Mouse (Mus musculus) kidney, adult 18-20 months (tissue): ENCODE data around the gene Rogdi.

ENCODE experiments used
- DNase-seq: peaks from one replicate; pipeline ENCODE4 v3.0.0; 2021

Rogdi gene

DNA sequence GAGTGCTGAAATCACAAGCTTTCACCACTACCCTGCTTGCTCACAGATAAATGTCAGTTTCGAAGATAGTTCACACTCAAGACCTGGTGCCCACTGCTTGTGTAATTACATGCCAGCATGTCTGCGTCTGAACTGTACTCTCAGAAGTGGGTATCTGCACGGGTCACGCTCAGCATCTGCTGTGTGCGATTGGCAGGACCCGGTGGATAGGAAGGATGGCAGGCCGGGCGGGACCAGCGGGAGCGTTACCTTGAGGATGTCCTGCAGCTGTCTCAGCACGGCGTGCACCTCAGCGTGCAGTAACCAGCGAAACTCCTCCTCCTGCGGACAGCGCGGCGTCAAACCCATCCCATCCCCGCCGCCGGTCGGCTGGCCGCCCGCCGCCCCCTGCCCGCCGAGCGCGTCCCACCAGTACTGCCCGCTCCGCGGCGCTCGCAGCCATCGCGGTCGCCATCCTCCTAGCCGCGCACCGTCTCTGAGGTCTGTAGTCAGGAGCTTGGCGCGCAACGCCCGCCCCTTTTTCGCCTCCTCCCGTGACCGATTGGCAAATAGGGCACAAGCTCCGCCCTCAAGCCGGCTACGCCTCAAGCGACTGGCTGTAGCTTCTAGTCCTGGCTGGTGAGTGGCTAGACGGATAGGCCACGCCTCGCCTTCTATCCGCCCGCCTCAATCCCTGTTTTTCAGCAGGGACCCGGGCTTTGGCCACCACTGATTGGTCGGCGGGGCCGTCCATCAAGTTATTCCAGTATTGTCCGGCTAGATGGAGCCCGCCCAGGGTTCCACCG, at the start of gene Rogdi:
Gene Rogdi (minus strand): TSS at position 500 of the 785 bp plus-strand sequence.
- DNase-seq: peak; percentile 98

DNA sequence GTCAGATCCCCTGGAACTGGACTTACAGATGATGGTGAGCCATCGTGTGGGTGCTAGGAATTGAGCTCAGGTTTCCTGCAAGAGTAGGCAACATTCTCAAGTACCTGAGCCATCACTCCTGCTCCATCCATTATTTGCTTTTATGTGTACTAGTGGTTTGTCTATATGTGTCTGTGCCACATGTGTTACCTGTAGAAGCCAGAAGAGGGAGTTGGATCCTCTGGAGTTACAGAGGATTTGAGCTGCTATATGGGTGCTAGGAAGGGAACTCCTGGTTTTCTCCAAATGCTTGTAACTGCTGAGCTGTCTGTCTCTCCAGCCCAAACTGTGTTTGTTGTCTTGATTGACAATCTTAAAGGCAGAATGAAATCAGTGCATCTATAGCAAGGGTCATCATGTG, 44.8 kb upstream of the Rogdi start:
- no peak for DNase-seq

DNA sequence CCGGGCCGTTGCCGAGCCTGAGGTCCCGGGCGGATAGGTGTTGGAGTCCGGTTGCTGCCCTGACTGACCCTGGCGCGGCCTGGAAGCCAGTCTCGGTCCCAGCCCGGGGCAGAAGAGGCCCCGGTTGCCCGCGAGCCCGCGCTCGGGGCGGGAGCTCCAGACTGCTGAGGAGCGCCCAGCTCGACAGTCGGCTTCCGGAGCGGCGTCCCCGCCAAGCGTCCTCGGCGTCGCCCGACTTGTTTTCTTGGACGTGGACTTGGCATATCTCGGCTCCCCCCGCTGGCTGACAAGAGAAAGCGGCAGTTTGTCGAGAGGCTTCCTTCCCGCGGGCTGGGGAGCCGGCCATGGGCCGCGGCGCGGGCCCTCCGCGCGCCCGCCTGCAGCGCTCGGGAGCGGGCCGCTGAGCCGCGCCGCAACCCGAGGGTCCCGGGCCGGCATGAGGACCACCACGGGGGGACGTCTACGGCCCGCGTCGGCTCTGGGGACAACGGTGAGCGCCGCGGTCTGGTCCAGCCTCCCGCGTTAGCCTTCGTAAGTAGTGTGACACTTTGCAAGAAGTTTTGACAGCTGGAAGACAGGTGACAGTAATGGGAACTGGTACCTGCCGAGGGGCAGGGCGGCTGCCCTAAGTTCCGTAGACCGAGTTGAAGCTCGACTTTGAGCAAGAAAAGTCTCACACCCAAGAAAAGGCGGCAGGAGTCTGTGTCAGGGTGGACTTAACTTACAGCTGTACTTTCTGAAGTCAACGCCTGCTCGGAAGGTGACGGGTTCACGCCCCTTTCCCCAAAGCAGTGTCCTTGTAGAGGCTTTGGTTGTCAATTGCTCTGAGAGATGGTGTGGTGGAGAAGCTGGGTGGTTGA, 37.1 kb upstream of the Rogdi start:
- no peak for DNase-seq

DNA sequence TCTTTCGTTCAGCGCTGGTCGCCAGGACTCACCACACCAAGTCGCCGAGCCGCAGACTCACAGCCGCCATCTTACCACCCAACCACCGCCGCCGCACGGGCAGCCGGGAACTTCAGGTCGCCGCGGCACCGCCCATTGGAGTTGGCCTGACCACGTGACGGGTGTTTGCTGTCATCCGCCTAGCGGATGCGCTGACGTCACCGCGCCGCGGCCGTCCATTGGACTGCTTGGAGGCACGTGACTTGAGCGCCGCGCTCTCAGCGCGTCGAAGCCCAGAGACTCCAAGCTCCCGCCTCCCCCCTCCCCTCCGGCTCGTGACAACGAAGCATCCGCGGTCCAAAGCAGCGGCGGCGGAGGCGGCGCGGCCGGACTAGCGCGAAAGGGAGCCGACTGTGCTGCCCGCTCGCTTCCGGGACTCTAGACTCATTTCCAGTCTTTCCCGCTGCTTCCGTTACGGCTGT, 36.5 kb upstream of the Rogdi start, which contains the start of the genes Glyr1 and Ubn1:
Gene Glyr1 (minus strand): TSS at position 90 of the 461 bp plus-strand sequence.
Gene Ubn1 (plus strand): TSS at position 284 of the 461 bp plus-strand sequence.
- peak; percentile 99 for DNase-seq

DNA sequence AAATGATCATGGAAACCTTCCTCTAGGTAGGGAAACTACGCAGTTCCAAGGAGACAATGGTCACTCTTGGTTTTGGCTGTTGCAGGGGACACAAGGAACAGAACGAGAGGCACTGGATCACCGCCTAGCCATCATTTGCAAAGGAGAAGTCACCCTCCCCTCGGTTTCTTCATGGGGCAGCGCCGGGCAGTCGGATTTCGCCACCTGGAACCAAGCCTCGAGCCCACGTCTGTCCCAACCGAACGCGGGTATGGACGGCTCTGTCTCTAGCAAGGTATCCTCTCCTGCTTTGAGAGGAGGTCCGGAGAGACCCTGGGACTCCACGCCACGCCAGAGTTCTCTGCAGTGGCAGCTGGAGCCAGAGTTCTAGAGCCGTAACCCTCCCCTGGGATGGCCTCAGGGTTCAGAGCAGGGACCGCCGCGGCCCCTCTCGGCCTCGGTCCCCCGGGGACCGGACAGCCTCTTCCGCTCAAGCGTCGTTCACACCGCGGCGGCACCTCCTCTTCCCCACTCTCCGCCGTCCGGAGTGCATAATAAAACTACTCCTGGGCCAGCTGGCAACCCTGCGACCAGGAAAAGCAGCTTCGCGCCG, 35.9 kb upstream of the Rogdi start:
- DNase-seq: no peak

DNA sequence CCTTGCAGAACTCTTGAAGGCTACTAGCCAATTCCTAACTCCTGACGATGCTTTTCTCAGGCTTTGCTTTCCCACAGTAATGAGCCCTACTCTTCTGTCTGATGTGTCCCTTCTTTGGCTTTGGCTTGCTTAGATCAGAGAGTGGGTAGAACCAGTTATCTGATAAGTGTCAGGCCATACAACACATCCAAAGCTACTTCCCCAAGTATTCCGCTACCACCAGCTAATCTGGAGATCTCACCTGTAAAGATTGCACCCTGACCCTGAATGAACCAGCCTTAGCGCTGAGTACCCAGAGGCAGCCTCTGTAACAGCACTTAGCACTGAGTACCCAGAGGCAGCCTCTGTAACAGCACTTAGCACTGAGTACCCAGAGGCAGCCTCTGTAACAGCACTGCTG, 32.0 kb upstream of the Rogdi start:
- no peak for DNase-seq

DNA sequence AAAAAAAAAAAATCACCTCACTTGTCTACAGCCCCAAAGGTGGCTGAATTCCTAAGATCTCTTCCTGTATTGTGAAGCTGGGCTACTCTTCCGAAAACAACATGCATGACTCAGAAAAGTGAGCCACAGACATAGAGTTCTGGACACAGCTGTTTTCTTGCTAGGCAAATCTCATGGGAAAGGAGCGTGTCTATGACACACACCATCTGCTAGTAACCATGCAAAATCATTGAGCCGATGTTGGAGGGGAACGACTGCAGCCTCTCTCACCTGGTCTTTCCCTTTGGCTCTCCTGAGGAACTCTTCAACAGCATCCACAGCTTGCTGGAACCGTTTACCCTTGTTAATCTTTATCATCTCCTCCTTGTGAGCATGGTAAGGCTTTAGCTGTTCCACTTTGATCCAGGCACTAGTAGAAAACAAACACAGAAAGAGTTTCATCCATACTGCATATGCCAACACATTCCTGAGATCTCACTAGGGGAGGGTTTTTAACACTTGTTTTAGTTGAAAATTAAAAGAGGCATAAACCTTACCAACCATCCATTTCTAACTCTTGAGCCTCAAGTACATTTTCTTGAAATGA, 23.4 kb upstream of the Rogdi start:
- no peak for DNase-seq

DNA sequence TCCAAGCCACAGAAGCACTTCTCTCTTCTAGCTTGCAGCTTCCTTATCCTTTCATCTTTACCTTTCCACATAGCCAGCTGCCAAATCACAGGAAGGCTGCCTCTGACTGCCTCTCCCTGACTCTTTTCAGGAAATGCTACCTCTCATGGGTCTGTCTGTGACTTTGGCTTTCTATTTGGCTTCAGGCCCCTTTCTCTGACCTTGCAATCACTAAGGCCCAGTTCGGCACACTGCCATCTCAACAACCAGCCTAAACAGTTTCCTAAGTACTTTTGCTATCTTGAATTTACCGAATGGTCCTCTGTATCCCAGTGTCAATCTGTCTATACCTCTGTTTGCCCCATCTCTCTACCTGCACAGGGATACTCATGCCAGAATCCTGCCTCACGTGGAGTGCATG, 22.2 kb upstream of the Rogdi start:
- DNase-seq: no peak

DNA sequence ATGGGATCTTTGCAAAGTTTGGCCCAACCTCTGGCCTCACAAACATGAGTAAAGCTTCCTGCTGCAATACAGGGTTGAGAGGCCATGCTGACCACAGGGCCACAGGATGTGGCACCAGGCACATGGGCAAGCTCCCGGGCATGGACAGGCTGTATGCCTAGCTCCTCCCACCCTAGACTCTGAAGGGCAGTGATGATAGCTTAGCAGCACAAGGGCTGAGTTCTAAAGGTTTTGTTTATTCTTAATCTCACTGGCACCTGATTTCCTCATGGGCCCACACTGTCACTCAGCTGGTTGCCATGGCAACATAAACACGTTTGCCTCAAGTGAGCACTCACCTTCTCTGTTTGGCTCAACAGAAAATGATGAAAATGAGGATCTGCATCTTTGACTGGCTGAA, 16.5 kb upstream of the Rogdi start:
- DNase-seq: no peak

DNA sequence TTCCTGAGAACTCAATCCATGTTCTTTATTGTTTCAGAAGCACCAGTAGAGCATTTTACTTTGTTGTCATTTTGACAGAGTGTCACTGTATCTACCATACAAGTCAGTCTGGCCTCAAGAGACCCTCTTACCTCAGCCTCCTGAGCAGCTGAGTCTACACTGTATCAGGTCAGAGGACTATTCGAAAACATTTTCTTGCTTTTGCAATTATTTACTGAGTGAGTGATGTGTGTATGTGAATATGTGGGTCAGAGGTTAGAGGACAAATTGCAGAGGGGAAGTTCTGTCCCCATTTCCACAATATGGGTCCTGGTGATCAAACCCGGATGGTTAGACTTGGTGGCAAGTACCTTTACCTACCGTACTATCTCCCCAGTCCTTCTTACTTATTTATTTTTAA, 10.7 kb upstream of the Rogdi start:
- no peak for DNase-seq

DNA sequence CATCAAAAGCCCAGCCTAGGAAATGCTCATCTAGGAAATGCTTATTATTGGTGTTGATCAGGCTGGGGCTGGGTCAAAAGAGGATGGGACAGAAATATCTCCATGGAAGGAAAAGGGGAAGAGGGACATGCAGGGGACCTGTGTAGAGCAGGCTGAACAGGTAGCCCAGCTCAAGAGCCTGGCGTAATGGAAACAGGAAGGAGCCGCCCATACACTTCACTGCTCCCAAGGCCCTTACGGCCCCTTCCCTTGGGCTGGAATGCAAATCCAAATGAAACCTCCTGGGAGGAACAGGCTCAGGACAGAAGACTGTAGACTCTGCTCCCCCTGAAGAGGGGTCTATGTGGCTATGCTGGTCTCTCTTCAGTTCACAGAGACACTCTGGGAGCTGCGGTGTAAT, 1.2 kb upstream of the Rogdi start:
- DNase-seq: no peak

DNA sequence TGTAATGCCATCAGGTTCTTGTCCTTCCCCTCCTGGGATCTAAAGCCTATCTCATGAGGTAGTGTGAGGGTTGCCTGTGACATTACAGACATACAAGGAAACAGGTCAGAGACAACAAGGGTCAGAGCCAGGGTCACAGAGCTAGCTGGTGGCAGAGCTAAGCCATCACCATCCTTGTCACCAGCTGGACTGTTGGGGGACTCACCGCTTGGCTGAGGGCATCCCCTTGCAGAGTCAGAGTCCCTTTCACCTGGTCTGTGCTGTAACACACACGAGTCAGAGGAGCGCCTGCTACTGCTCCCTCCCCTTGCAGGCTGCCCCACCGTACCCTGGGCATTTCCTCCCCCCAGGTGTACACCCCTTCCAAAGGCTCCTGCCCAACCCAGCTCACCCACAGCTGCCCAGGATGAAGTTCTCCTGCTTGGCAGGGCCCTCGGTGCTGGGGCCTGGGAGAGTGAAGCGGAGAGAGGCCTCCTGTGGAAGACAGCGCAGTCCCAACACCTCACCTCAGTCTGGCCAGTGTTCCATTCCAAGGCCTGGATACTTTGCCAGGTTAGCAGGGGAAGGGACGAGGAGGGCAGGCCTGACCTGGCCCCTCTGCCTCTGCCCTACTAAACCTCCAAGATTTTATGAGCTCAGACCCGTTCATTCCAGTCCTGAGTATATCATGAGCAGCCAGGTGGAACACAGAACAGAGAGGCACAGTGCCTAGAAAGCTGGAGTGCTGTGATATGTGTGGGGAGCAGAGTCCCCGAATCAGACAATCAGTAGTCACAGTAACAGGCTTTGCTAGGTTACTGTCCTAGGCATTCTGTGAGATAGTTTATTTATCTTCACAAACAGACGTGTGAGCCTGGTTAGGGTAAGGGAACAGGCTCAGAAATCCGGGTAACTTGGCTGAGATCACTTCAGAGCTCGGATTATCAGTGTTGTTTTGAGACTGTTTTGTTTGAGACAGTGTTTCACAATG, 1.0 kb downstream of the Rogdi start:
- peak; percentile 58 for DNase-seq

DNA sequence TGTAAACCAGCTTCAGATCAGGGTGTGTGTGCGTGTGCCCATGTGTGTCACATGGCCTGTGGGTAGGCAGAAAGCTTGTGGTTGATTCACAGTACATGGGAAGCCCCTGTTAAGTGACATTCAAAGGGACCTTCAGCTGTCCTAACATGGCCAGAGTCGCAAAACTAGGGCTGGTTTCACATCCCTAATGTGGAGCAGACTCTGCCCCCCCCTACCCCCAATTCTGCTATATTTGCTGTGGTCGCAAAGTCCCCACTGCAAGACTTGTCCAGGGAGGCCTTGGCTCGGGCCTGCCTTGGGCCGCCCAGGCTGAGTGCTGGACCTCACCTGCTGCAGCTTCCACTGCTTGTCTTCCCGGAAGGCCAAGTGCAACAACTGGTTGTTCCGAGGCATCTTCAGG, 2.1 kb downstream of the Rogdi start:
- DNase-seq: no peak

DNA sequence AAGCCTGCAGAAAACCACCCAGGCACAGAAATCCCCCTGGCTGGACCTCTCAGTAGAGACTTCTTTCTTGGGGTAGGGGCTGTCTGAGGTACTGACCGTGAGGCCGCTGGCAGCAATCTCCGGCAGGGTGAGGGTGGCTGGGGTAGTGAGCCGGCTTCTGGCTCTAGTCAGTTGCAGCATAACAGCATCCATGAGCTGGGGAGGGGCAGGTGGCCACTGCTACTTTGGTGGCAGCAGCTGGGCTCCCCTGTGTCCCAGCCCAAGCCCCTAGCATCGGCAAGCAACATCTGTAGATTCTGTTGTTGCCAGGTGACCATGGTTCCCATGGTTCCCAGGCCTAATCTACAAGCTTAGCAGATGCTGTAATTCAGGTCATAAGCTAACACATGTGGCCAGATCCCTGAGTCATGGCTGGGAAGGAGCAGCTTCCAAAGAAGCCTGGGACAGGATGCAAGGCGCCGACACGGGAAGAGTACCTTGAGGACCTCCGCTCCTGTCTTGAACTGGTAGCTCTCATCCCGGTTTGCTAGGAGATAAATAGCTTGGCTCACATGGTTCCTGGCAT, 2.9 kb downstream of the Rogdi start:
- DNase-seq: no peak

DNA sequence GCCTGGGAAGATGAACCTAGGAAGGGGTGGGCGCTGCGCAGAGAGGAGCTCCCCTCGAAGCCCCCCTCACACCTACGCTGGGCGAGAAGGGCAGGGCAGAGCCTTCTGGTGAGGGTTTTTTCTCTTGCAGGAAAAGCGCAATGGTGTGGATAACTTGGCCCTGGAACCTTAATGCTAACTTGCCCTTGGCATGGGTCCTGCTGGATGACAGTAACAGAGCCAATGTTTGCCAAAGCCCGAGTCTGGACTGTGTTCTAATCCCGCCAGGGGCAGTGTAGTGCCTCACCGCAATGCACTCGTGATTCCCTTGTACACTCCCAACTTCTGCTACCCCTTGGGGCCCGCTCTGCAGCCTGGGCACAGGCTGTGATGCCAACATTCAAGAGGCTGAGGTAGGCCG, 5.3 kb downstream of the Rogdi start:
- peak; percentile 64 for DNase-seq

DNA sequence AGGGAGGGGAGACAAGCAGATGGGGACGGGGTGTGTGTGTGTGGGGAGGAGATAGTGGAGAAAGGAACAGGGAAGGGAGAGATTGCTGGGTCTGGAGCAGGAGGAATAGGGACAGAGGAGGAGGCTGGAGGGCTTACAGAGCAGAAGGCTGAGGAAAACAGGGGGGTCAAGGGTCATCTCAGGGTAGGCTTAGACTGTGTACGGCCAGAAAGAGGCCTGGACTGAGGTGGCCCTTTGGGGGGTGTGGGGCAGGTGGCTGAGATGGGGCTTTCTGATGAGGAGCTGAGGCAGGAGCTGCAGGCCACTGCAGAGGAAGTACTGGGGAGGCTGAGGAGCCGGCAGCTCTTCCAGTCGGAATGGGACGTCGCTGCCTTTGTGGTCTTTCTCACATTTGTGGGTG, 5.9 kb downstream of the Rogdi start:
- peak; percentile 23 for DNase-seq

DNA sequence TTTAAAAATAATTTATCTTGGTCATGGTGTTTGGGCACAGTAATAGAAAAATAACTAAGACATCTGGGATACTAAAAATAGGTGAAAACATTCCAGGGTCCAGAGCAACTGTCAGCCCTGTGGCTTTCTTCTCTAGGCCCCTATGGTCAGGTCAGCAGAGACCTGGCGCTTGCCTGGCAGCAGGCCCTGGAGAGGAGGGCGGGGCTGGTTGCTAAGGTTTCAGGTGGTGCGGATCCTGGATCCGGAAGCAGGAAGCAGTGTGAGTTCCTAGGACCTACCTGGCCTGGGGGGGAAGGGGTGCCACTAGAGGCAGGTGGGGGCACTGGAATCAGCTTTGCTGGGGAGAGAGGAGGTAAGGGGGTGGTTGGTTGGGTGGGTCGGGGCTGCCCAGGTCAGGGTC, 6.3 kb downstream of the Rogdi start, which contains the start of gene Smim22:
Gene Smim22 (plus strand): TSS at position 222 of the 400 bp plus-strand sequence.
- peak; percentile 81 for DNase-seq

DNA sequence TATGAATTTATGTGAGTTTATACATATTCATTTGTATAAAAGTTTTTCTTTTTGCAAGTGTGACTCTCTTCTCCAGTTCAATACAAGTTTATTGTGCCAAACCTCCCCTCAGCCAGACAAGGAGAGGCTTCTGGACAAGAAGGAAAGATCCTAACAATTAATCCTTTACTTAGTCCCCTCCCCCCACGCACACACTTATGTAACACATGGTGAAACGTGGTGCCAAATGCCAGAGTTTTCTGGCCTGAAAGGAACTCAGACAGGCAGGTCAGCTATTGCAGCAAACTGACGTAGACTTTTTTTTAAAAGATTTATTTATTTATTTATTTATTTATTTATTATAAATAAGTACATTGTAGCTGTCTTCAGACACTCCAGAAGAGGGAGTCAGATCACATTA, 12.7 kb downstream of the Rogdi start:
- DNase-seq: peak; percentile 45

DNA sequence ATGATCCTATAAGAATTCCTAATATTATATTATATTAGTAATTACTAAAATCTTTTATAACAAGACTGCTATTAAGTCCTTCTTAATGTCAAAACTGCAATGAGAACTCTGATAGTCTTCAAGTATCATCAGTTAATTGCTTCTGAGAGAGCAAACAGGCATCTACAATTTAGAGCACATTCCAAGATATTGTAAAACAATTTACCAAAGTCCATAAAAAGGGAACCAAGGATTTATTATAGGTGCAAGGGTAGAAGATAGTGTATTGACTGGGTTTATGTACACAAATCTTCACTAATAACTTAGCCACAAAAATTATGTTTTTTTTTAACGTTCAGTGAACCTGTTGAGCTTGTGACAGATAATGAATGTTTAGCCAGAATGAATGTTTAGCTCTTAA, 14.4 kb downstream of the Rogdi start:
- DNase-seq: no peak

DNA sequence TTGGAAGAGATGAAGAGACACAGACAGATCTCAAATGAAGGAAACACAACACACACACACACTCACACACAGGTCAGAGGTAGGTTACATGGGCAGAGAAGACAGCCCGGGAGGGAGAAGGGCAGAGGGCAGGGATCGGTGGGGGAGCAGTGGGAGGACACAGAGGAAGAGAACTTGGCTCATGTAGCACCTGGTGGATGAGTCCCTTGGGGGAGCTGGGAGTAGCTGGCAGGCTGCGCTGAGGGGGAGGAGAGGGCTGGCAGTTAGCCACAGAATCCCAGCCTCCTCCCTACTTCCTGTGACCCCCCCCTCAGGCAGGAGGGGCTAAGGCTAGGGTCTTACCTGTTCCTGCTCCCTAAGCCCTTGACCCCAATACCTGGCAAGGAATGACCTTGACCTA, 15.8 kb downstream of the Rogdi start, which contains the start of gene Sept12:
Gene Sept12 (minus strand): TSS at position 300 of the 400 bp plus-strand sequence.
- no peak for DNase-seq

DNA sequence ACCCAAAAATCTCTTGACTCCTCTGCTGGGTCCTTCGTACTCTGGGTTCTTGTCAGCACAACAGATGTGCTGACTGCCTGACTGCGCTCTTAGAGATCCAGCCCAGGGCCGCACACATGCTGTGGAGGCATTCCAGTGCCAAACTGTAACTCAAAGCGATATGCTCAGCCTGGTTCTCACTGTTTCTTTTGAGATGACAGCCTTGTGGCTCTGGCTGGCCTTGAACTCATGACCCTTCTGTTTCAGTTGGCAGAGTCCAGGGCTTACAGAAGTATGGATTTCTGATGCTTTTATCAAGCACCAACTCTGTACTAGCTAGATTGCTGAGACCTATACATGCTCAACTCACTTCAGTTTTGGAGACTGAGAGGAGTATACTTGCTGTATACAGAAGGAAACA, 20.1 kb downstream of the Rogdi start:
- no peak for DNase-seq
